Mouse (Mus musculus) limb, embryonic 12.5 days (tissue): Measurements from ENCODE around the gene Csrnp3. TPM values are rescaled to one million over a fixed set of nuclear protein-coding genes. Genes with fewer than 3 reads are reported as not detected.

ENCODE experiments used
- ATAC-seq: fragments of 200-750 bp; cut with Nextera tagmentation; 2 replicates; pipeline ENCODE4 v1.8.0; 2017; ENCODE audit warnings: low read depth, moderate TSS enrichment; ENCODE audit not compliant: insufficient number of reproducible peaks, insufficient read depth, low FRiP score, low TSS enrichment
- H3K27ac ChIP-seq: fragments of 300-500 bp; sonication (generic); 2 replicates; pipeline ENCODE4 v1.5.1; 2016; ENCODE audit warnings: mild to moderate bottlenecking, moderate library complexity
- H3K27me3 ChIP-seq: fragments of 300-500 bp; sonication (generic); 2 replicates; pipeline ENCODE4 v1.6.1; 2016; ENCODE audit warnings: mild to moderate bottlenecking, moderate library complexity
- H3K36me3 ChIP-seq: fragments of 300-500 bp; sonication (generic); 2 replicates; pipeline ENCODE4 v1.6.1; 2016; ENCODE audit warnings: mild to moderate bottlenecking, moderate library complexity
- H3K4me1 ChIP-seq: fragments of 300-500 bp; sonication (generic); replicated peaks from 2 replicates; pipeline ENCODE4 v1.6.1; 2016
- H3K4me2 ChIP-seq: fragments of 300-500 bp; sonication (generic); 2 replicates; pipeline ENCODE4 v1.6.1; 2016; ENCODE audit warnings: mild to moderate bottlenecking, moderate library complexity
- H3K4me3 ChIP-seq: fragments of 300-500 bp; sonication (generic); replicated peaks from 2 replicates; pipeline ENCODE4 v1.5.1; 2016; ENCODE audit warnings: mild to moderate bottlenecking
- H3K9ac ChIP-seq: fragments of 300-500 bp; sonication (generic); replicated peaks from 2 replicates; pipeline ENCODE4 v1.6.1; 2016; ENCODE audit warnings: mild to moderate bottlenecking, moderate library complexity
- H3K9me3 ChIP-seq: fragments of 300-500 bp; sonication (generic); 2 replicates; pipeline ENCODE4 v1.6.1; 2016; ENCODE audit warnings: mild to moderate bottlenecking, moderate library complexity
- WGBS: fragments of 180-500 bp; shearing (Covaris S2); methylation state at CpG from one replicate; pipeline ENCODE4 v1.1.7; 2016; 5-methylcytosine and 5-hydroxymethylcytosine counted together
- polyA plus RNA-seq: library from polyadenylated mRNA; unstranded; fragments of >200 nt; fragmentation: Nextera tagmentation; extraction: Ambion mirVana; gene quantifications from 2 replicates; pipeline ENCODE4 v1.2.1, GENCODE M21; 2016

Csrnp3 gene
- polyA plus RNA-seq, 1 experiment from 2014 or later, result 12.1 TPM

- 89% methylated on average over 15 of the region's 15 CpGs for WGBS
- no peak overlapping the region for H3K4me2 ChIP-seq
- no peaks in the 10 kb centered on the region for H3K27me3 ChIP-seq
- no peaks in the 10 kb centered on the region for H3K36me3 ChIP-seq
- H3K4me3 ChIP-seq, result no peak overlapping the region
- H3K9me3 ChIP-seq, result no peaks in the 10 kb centered on the region
- no peak for ATAC-seq
- H3K4me1 ChIP-seq, result peaks cover 14% of the 10 kb centered on the region
- no peak overlapping the region for H3K27ac ChIP-seq
- H3K9ac ChIP-seq, result no peak overlapping the region
These were observed 79.9 kb downstream of the Csrnp3 start for GRCm38 (mm10) chr2:65925363-65925941.

GRCm38 (mm10) chr2:65926935-65927708 is 81.6 kb downstream of the Csrnp3 start:
- no peak overlapping the region for H3K4me3 ChIP-seq
- peaks cover 5% of the 10 kb centered on the region for H3K4me1 ChIP-seq
- no peak overlapping the region for H3K4me2 ChIP-seq
- ATAC-seq, result no peak
- 52% methylated on average over 8 of the region's 8 CpGs for WGBS
- no peak overlapping the region for H3K27ac ChIP-seq
- H3K9ac ChIP-seq, result no peak overlapping the region
- H3K27me3 ChIP-seq, result no peaks in the 10 kb centered on the region
- H3K36me3 ChIP-seq, result no peaks in the 10 kb centered on the region
- no peaks in the 10 kb centered on the region for H3K9me3 ChIP-seq

- H3K4me2 ChIP-seq, result no peak overlapping the region
- no peaks in the 10 kb centered on the region for H3K27me3 ChIP-seq
- 36% methylated on average over 3 of the region's 3 CpGs for WGBS
- H3K36me3 ChIP-seq, result no peaks in the 10 kb centered on the region
- no peaks in the 10 kb centered on the region for H3K9me3 ChIP-seq
- ATAC-seq, result no peak
- no peak overlapping the region for H3K9ac ChIP-seq
- H3K27ac ChIP-seq, result no peak overlapping the region
- no peak overlapping the region for H3K4me3 ChIP-seq
- H3K4me1 ChIP-seq, result peaks cover 12% of the 10 kb centered on the region
These were observed 83.7 kb downstream of the Csrnp3 start for GRCm38 (mm10) chr2:65929286-65929685.

GRCm38 (mm10) chr2:65929927-65930326 is 84.4 kb downstream of the Csrnp3 start:
- no peak overlapping the region for H3K4me3 ChIP-seq
- H3K27me3 ChIP-seq, result no peaks in the 10 kb centered on the region
- peaks cover 12% of the 10 kb centered on the region for H3K4me1 ChIP-seq
- 35% methylated on average over 11 of the region's 11 CpGs for WGBS
- H3K9me3 ChIP-seq, result no peaks in the 10 kb centered on the region
- no peak; the same call in 1 of the 2 replicates for ATAC-seq
- peak overlapping the region; percentile 64; the same call in 1 of the 2 replicates for H3K27ac ChIP-seq
- H3K4me2 ChIP-seq, result peak overlapping the region; percentile 39
- H3K9ac ChIP-seq, result no peak overlapping the region
- no peaks in the 10 kb centered on the region for H3K36me3 ChIP-seq

- Histone ChIP-seq H3K4me1 (peaks cover 12% of the 10 kb centered on the region), H3K9me3 (no peaks in the 10 kb centered on the region), H3K4me3 (peak overlapping the region; percentile 41), H3K27me3 (no peaks in the 10 kb centered on the region), H3K9ac (peak overlapping the region; percentile 47), H3K36me3 (no peaks in the 10 kb centered on the region), H3K27ac (peak overlapping the region; percentile 14), H3K4me2 (peak overlapping the region; percentile 59)
- ATAC-seq, result no peak
- 62% methylated on average over 7 of the region's 7 CpGs for whole genome bisulfite sequencing
These were observed 85.7 kb downstream of the Csrnp3 start for GRCm38 (mm10) chr2:65931313-65931712.

- Histone ChIP-seq H3K27ac (peak overlapping the region; percentile 14), H3K4me2 (peak overlapping the region; percentile 59), H3K4me3 (peak overlapping the region; percentile 41), H3K9me3 (no peaks in the 10 kb centered on the region), H3K36me3 (no peaks in the 10 kb centered on the region), H3K9ac (peak overlapping the region; percentile 47), H3K27me3 (no peaks in the 10 kb centered on the region), H3K4me1 (peaks cover 12% of the 10 kb centered on the region)
- WGBS, result 1% methylated on average over 11 of the region's 11 CpGs
- ATAC-seq, result peak; percentile 71; the same call in 1 of the 2 replicates
These were observed 86.3 kb downstream of the Csrnp3 start for GRCm38 (mm10) chr2:65931841-65932311.

- H3K4me1 ChIP-seq, result peaks cover 22% of the 10 kb centered on the region
- 53% methylated on average over 2 of the region's 2 CpGs for WGBS
- no peak for ATAC-seq
- H3K27me3 ChIP-seq, result no peaks in the 10 kb centered on the region
- H3K36me3 ChIP-seq, result no peaks in the 10 kb centered on the region
- H3K27ac ChIP-seq, result no peak overlapping the region
- H3K4me2 ChIP-seq, result no peak overlapping the region
- H3K9me3 ChIP-seq, result no peaks in the 10 kb centered on the region
- H3K9ac ChIP-seq, result no peak overlapping the region
- H3K4me3 ChIP-seq, result no peak overlapping the region
These were observed 88.5 kb downstream of the Csrnp3 start for GRCm38 (mm10) chr2:65934099-65934498.

- H3K27me3 ChIP-seq, result no peaks in the 10 kb centered on the region
- H3K4me2 ChIP-seq, result no peak overlapping the region
- H3K36me3 ChIP-seq, result no peaks in the 10 kb centered on the region
- peaks cover 17% of the 10 kb centered on the region for H3K4me1 ChIP-seq
- H3K27ac ChIP-seq, result peak overlapping the region; percentile 45; the same call in 1 of the 2 replicates
- no peak overlapping the region for H3K4me3 ChIP-seq
- H3K9ac ChIP-seq, result no peak overlapping the region
- no peak for ATAC-seq
- no peaks in the 10 kb centered on the region for H3K9me3 ChIP-seq
- 12% methylated on average over 3 of the region's 3 CpGs for WGBS
These were observed 93.3 kb downstream of the Csrnp3 start for GRCm38 (mm10) chr2:65938900-65939299.

GRCm38 (mm10) chr2:65940351-65940750 is 94.8 kb downstream of the Csrnp3 start:
- Histone ChIP-seq H3K36me3 (no peaks in the 10 kb centered on the region), H3K9ac (no peak overlapping the region), H3K4me1 (peaks cover 17% of the 10 kb centered on the region), H3K4me3 (no peak overlapping the region), H3K27ac (no peak overlapping the region), H3K27me3 (no peaks in the 10 kb centered on the region), H3K4me2 (no peak overlapping the region), H3K9me3 (no peaks in the 10 kb centered on the region)
- no peak for ATAC-seq
- 84% methylated on average over 5 of the region's 5 CpGs for WGBS

GRCm38 (mm10) chr2:65942346-65942745 is 96.8 kb downstream of the Csrnp3 start:
- no peak for ATAC-seq
- H3K27ac ChIP-seq, result no peak overlapping the region
- no peaks in the 10 kb centered on the region for H3K36me3 ChIP-seq
- no peak overlapping the region for H3K4me2 ChIP-seq
- no peak overlapping the region for H3K9ac ChIP-seq
- peaks cover 17% of the 10 kb centered on the region for H3K4me1 ChIP-seq
- H3K9me3 ChIP-seq, result no peaks in the 10 kb centered on the region
- H3K27me3 ChIP-seq, result no peaks in the 10 kb centered on the region
- no peak overlapping the region for H3K4me3 ChIP-seq
- WGBS, result 88% methylated on average over 4 of the region's 4 CpGs

- H3K36me3 ChIP-seq, result peaks cover 14% of the 10 kb centered on the region; the same call in 1 of the 2 replicates
- 85% methylated on average over 16 of the region's 16 CpGs for WGBS
- no peak overlapping the region for H3K9ac ChIP-seq
- H3K4me1 ChIP-seq, result no peaks in the 10 kb centered on the region; the same call in 1 of the 2 replicates
- no peaks in the 10 kb centered on the region for H3K27me3 ChIP-seq
- H3K4me2 ChIP-seq, result no peak overlapping the region
- ATAC-seq, result no peak
- no peak overlapping the region for H3K27ac ChIP-seq
- H3K9me3 ChIP-seq, result no peaks in the 10 kb centered on the region
- no peak overlapping the region for H3K4me3 ChIP-seq
These were observed 103.2 kb downstream of the Csrnp3 start for GRCm38 (mm10) chr2:65948808-65949207.
